Mouse (Mus musculus) small intestine, adult 2 months (tissue): Measurements from ENCODE around the gene Tmem150c. TPM values are rescaled to one million over a fixed set of nuclear protein-coding genes. Genes with fewer than 3 reads are reported as not detected.

ENCODE experiments used
- H3K27ac ChIP-seq: fragments of 200-500 bp; 2 replicates; pipeline ENCODE4 v1.5.1; 2012; ENCODE audit warnings: low read depth, low read length, control low read depth, inconsistent platforms; ENCODE audit not compliant: insufficient read depth
- H3K27me3 ChIP-seq: fragments of 200-500 bp; 2 replicates; pipeline ENCODE4 v1.6.1; 2012; ENCODE audit warnings: mild to moderate bottlenecking, moderate library complexity, low read length, inconsistent platforms; ENCODE audit not compliant: control insufficient read depth, insufficient read depth
- H3K36me3 ChIP-seq: fragments of 200-500 bp; 2 replicates; pipeline ENCODE4 v1.6.1; 2012; ENCODE audit warnings: mild to moderate bottlenecking, low read length, control low read depth, inconsistent platforms; ENCODE audit not compliant: control insufficient read depth, insufficient read depth
- H3K4me1 ChIP-seq: fragments of 200-500 bp; 2 replicates; pipeline ENCODE4 v1.6.1; 2012; ENCODE audit warnings: low read length, inconsistent platforms, mixed read lengths; ENCODE audit not compliant: control insufficient read depth, insufficient read depth, insufficient read length
- H3K4me3 ChIP-seq: fragments of 200-500 bp; 2 replicates; pipeline ENCODE4 v1.5.1; 2012; ENCODE audit warnings: low read depth, mild to moderate bottlenecking, control low read depth, inconsistent platforms, low read length, moderate library complexity
- CTCF ChIP-seq: fragments of 200-500 bp; IDR thresholded peaks from 2 replicates; pipeline ENCODE4 v1.5.1; 2012; ENCODE audit warnings: low read depth, mild to moderate bottlenecking, control low read depth, inconsistent platforms, low read length, moderate library complexity, mixed read lengths; ENCODE audit not compliant: insufficient replicate concordance, insufficient read length; ENCODE audit errors: extremely low read depth
- POLR2A ChIP-seq: fragments of 200-500 bp; IDR thresholded peaks from 2 replicates; pipeline ENCODE4 v1.6.1; 2012; ENCODE audit warnings: low read depth, mild to moderate bottlenecking, control low read depth, inconsistent platforms, low read length, moderate library complexity
- WGBS: fragments of 180-500 bp; shearing (Covaris S2); methylation state at CpG from one replicate; pipeline ENCODE4 v1.1.7; 2018; 5-methylcytosine and 5-hydroxymethylcytosine counted together
- polyA plus RNA-seq: library from polyadenylated mRNA; depleted of rRNA; stranded (reverse); fragments of >200 nt; gene quantifications from 2 replicates; pipeline ENCODE4 v1.2.3, GENCODE M21; 2012

Tmem150c gene
- polyA plus RNA-seq, 1 experiment: 0.04 TPM

DNA sequence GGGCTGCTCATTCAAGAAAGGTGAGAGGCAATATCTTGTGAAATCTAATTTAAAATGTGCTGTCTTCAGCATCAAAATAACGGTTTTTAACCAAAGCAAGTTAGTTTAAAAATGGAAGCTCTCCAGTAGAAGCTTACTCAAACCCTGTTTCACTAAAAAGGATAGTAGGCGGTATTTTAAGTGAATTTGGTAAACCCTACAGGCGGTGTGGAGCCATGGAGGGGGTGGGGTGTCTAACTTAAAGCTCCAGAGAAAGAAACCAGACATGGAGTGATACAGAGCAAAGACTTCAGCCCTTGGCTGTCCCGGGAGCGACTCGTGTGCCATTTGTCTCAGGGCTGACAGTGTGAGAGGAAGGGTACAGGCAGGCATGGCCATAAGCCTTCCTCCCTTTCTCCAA lies 4.0 kb downstream of the Tmem150c start:
- peaks cover 31% of the 10 kb centered on the region for H3K27me3 ChIP-seq
- TF ChIP-seq POLR2A: no peak
- TF ChIP-seq CTCF: no peak
- no peaks in the 10 kb centered on the region; the same call in 1 of the 2 replicates for H3K4me1 ChIP-seq
- H3K4me3 ChIP-seq: no peak overlapping the region
- no peaks in the 10 kb centered on the region for H3K36me3 ChIP-seq
- no peak overlapping the region for H3K27ac ChIP-seq
- 77% methylated on average over 6 of the region's 6 CpGs for WGBS

DNA sequence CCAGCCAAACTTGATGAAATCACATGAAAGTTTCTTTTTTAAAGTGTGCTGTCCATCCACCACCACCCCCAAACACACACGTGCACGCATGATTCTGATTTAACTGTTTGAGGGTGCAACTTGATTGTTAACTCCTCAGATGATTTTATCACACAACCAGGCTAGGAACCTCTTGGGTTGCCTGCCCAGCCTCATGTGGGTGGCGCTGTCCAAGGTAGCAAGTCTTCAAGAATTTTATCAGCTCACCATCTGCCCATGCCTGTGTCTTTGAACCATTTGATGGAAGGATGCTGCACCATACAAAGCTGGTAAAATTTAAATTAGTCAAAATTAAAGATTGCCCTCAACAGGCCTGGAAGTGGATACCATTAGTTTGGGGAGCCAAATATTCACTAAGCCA lies 9.6 kb downstream of the Tmem150c start:
- WGBS: 70% methylated on average over 3 of the region's 3 CpGs
- no peaks in the 10 kb centered on the region for H3K27me3 ChIP-seq
- no peak for TF ChIP-seq POLR2A
- no peak overlapping the region for H3K27ac ChIP-seq
- H3K4me1 ChIP-seq: no peaks in the 10 kb centered on the region
- H3K4me3 ChIP-seq: no peak overlapping the region
- no peaks in the 10 kb centered on the region for H3K36me3 ChIP-seq

DNA sequence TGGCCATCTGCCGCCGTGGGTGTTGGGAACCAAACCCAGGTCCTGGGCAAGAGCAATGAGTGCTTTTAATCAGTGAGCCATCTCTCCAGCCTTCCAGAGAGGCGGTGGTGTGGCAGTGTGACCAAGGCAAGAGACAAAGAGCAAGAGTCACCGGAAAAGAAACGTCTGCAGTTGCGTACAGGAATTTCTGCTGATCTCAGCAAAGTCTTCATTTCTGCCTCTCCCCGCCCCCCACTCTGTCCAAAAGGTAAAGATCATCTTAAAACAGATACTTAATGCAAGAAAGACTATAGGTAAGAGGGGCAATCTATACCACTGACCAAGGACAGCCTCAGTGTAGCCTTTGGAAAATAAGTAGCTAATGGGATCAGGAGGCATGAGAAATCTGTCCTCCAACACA lies 14.8 kb downstream of the Tmem150c start:
- no peak overlapping the region for H3K4me3 ChIP-seq
- no peak overlapping the region for H3K27ac ChIP-seq
- H3K27me3 ChIP-seq: no peaks in the 10 kb centered on the region
- no peaks in the 10 kb centered on the region for H3K36me3 ChIP-seq
- TF ChIP-seq CTCF (no peak), POLR2A (no peak)
- H3K4me1 ChIP-seq: no peaks in the 10 kb centered on the region
- WGBS: 72% methylated on average over 7 of the region's 7 CpGs

- Histone ChIP-seq H3K27ac (no peak overlapping the region), H3K27me3 (no peaks in the 10 kb centered on the region), H3K4me3 (no peak overlapping the region), H3K36me3 (no peaks in the 10 kb centered on the region), H3K4me1 (no peaks in the 10 kb centered on the region)
- TF ChIP-seq CTCF: no peak
- TF ChIP-seq POLR2A: no peak
- WGBS: 43% methylated on average over 8 of the region's 8 CpGs
Observed at GRCm38 (mm10) chr5:100127283-100127682, 32.3 kb downstream of the Tmem150c start.

DNA sequence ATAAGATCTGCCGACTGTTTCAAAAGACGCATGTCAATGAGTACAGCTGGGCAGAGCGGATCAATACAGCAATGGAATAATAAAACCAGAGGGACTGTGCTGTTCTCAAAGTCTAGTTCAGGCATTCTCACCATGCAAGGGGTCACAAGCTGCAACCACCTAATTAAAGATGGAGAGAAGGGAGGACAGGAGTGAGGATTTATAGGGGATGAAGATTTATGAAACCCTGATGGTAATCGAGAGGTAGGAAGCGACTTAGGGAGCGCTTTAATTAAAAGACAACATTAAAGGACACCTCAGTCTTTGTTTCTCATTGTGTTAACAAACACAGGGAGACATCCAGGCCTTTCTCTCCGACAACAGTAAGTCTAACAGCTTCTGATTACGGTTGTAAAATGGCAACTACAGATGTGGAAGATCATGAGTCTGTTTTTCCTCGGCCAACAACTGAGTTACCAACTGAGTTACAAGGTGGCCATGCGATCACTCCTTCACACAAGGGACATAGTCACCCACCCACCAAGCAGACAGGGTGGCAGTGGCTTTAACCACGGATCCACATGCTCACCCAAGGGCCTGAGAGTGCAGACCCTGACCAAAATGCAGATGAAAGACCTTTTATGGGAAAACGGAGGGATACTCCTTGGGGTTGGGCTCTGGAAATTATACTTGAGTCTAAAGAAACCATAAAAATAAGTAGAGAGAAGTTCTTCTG lies 34.0 kb downstream of the Tmem150c start:
- TF ChIP-seq CTCF (no peak), POLR2A (no peak)
- WGBS: 49% methylated on average over 12 of the region's 12 CpGs
- no peak overlapping the region for H3K27ac ChIP-seq
- H3K4me3 ChIP-seq: no peak overlapping the region
- H3K36me3 ChIP-seq: no peaks in the 10 kb centered on the region
- H3K27me3 ChIP-seq: peaks cover 6% of the 10 kb centered on the region; the same call in 1 of the 2 replicates
- no peaks in the 10 kb centered on the region for H3K4me1 ChIP-seq

- no peak overlapping the region for H3K27ac ChIP-seq
- no peak for TF ChIP-seq CTCF
Observed at GRCm38 (mm10) chr5:100124530-100124929, 35.1 kb downstream of the Tmem150c start.

DNA sequence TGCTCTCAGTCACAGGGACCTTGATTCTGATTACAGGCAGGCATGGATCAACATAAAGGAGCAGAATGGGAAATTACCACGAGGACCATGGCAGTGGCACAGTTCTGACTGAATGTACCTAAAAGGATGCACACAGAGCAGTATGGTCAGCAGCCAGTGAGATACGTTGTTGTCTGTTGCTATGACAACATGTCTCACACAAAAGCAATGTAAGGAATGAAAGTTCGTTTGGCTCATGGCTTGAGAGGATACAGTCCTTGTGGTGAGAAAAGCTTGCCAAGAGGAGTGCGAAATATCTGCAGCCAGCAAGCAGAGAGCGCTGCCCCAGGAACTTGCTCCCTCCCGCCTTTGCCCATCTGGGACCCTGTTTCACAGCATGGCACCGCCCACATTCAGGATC lies 36.3 kb downstream of the Tmem150c start:
- Histone ChIP-seq H3K36me3 (no peaks in the 10 kb centered on the region), H3K4me1 (no peaks in the 10 kb centered on the region), H3K27ac (no peak overlapping the region), H3K4me3 (no peak overlapping the region), H3K27me3 (peaks cover 9% of the 10 kb centered on the region)
- WGBS: 64% methylated on average over 7 of the region's 7 CpGs
- no peak for TF ChIP-seq POLR2A
- TF ChIP-seq CTCF: no peak

More at GRCm38 (mm10) chr5:100124530-100124929, 35.1 kb downstream of the Tmem150c start:
- WGBS: 29% methylated on average over 1 of the region's 1 CpGs
- peaks cover 9% of the 10 kb centered on the region for H3K27me3 ChIP-seq
- H3K36me3 ChIP-seq: no peaks in the 10 kb centered on the region
- H3K4me3 ChIP-seq: no peak overlapping the region
- no peaks in the 10 kb centered on the region for H3K4me1 ChIP-seq

DNA sequence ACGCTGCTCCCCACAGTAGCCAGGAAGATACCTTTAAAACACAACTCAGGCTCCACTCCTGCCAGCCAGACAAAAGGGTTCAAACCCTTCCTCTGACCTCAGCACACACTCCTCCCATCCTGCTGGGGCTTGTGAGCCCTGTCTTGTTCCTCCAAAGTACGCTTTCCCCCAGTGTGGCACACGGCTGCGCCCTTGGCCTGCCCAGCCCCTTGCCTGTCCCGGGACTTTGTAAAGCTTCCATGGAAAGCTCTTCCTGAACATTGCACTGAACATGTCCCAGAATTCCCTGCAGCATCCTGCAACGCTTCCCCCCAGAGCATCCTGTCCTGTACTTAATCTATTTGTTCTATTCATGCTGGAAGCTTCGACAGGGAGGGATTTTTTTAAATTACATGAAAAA lies 38.4 kb downstream of the Tmem150c start:
- TF ChIP-seq POLR2A (no peak), CTCF (no peak)
- H3K27me3 ChIP-seq: peaks cover 9% of the 10 kb centered on the region
- no peaks in the 10 kb centered on the region for H3K4me1 ChIP-seq
- H3K27ac ChIP-seq: no peak overlapping the region
- 55% methylated on average over 7 of the region's 7 CpGs for WGBS
- H3K4me3 ChIP-seq: no peak overlapping the region
- no peaks in the 10 kb centered on the region for H3K36me3 ChIP-seq
